Mouse (Mus musculus): Measurements from ENCODE around the gene Phf5a. TPM values are rescaled to one million over a fixed set of nuclear protein-coding genes. Genes with fewer than 3 reads are reported as not detected.
A peak's percentile ranks its signal among the peaks of the same experiment; 100 is the strongest.

The Phf5a gene
- polyA plus RNA-seq, 2 experiments = 72.6 to 120 TPM

DNA sequence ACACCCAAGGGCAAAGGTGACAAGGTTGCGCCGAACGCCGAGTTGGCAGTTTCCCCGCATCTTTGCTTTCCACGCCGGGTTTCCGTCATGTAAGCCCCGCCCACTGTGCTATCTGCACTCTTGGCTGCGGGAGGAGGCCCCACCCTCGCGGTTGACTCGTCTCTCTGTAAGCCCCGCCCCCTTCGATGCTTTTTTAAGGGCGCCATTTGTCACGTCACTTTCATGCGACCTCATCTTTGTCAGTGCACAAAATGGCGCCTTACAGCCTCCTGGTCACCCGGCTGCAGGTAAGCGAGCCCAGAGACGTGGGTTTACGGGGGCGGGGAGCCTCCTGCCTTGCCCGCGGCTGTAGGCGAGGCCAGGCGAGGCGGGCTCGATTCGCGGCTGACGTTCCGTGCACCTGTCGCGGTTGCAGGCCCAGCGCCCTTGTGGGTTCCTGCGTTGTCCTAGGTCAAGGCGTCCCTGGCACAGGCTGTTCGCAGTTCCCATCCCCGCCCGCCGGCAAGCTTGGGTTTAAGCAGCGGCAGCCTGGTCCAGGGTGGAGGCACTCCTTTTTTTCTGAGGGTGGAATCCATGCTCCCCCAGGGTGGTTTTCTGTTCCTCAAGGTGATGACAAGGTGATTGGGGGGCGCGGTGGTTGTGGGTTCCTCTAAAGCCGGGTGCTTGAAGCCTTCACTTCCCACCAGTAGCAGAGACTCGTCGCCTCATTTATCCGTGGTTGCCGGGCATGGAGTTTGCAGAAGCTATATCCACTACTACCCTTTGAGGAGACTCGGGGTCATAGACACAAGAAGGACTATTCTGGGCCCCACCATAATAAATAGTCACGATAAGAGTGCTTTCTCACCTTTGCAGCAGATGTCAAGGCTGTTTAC, 788 bp upstream of the Phf5a start, which contains the start of gene Aco2:
Gene Aco2 (plus strand): TSS at position 48 of the 875 bp plus-strand sequence.
- Histone ChIP-seq H3K36me3 (replicated peaks; ENCODE audit: control insufficient read depth, insufficient read depth, low read depth) (peaks cover 33% of the 10 kb centered on the region), H3K9me3 (ENCODE audit: control insufficient read depth, low read length) (no peaks in the 10 kb centered on the region), H3K27me3 (ENCODE audit: control insufficient read depth, insufficient read depth, low read length) (no peaks in the 10 kb centered on the region), H3K4me3 (ENCODE audit: insufficient read depth in 1 of 2, low read depth in 2 of 2, low read length in 2 of 2) (peak within 1 kb of the TSS; percentile 75 to 80), H3K27ac (peak within 1 kb of the TSS; percentile 95), H3K4me1 (replicated peaks; ENCODE audit: control insufficient read depth in 2 of 2, insufficient read depth in 2 of 2, low read length in 1 of 2) (peaks cover 17 to 20% of the 10 kb centered on the region in 2 experiments), H3K4me2 (ENCODE audit: low read depth) (peak within 1 kb of the TSS; percentile 84), H3K9ac (replicated peaks) (peak within 1 kb of the TSS; percentile 75)
- DNase-seq (ENCODE audit: low read depth in 3 of 3, low spot score in 3 of 3) (peak; percentile 98 to 99 (median 98)), ATAC-seq (ENCODE audit: insufficient read depth) (peak; percentile 83)
- TF ChIP-seq CTCF (IDR thresholded peaks at IDR 0.05; ENCODE audit: low read depth) (no peak), EP300 (IDR thresholded peaks at IDR 0.05; ENCODE audit: low read depth) (no peak)
- WGBS (ENCODE audit: insufficient replicate concordance) = under 1% methylated on average over 53 of the region's 53 CpGs

DNA sequence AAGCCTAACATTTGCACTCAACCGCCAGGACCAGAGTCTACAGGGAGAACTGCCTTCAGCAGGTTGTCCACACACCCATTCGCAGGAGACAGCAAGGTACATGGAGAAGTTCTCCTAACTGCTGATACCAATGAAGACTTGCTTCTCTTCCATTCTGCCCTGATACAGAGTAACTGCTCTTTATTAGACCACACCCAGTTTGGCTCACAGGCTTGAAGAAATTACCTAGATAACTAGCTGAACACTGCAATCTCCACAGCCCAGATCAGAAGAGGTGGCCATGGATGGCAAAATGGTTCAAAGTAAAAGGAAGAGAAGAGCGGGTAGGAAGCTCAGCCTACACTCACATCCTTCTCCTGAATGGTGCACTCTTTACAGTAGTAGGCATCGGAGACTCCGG, 1.7 kb downstream of the Phf5a start:
- WGBS (ENCODE audit: insufficient replicate concordance) = 68% methylated on average over 5 of the region's 5 CpGs
- DNase-seq (ENCODE audit: low read depth in 3 of 3, low spot score in 3 of 3) (peak in 2 of 3 experiments; percentile 53 to 58), ATAC-seq (ENCODE audit: insufficient read depth) (peak; percentile 22; the same call in 1 of the 2 replicates)
- no peaks in the 10 kb centered on the region for H3K27me3 ChIP-seq (ENCODE audit: control insufficient read depth, insufficient read depth, low read length)
- peaks cover 17 to 20% of the 10 kb centered on the region in 2 experiments for H3K4me1 ChIP-seq (replicated peaks; ENCODE audit: control insufficient read depth in 2 of 2, insufficient read depth in 2 of 2, low read length in 1 of 2)
- H3K9me3 ChIP-seq (ENCODE audit: control insufficient read depth, low read length) = no peaks in the 10 kb centered on the region
- TF ChIP-seq EP300 (IDR thresholded peaks at IDR 0.05; ENCODE audit: low read depth) = peak; percentile 66
- TF ChIP-seq CTCF (IDR thresholded peaks at IDR 0.05; ENCODE audit: low read depth) = no peak
- peak overlapping the region; percentile 23 for H3K9ac ChIP-seq (replicated peaks)
- peaks cover 58% of the 10 kb centered on the region for H3K36me3 ChIP-seq (replicated peaks; ENCODE audit: control insufficient read depth, insufficient read depth, low read depth)
- peak overlapping the region; percentile 16 for H3K27ac ChIP-seq
- peak overlapping the region; percentile 7 to 17; a peak in 2 of 4 replicates for H3K4me3 ChIP-seq (ENCODE audit: insufficient read depth in 1 of 2, low read depth in 2 of 2, low read length in 2 of 2)
- H3K4me2 ChIP-seq (ENCODE audit: low read depth) = peak overlapping the region; percentile 83

DNA sequence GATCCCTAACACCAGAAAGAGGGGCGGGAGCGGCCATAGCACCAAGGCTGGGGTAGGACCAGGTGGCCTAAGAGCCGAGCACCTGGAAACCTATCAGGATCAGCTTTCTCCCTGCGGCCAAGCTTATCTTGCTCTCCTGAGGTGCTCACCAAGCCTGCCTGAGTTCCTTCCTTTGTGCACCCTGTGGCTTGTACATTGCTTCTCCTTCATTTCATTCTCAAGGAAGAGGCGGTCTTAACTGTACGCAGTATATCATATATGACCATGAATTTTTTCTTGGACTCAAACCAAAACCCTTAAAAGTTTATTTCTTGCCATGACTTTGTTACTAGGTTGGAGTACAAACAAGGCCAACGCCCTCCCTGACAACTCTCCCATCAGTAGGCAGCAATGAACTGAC, 7.5 kb downstream of the Phf5a start:
- Histone ChIP-seq H3K9ac (replicated peaks) (no peak overlapping the region), H3K27me3 (ENCODE audit: control insufficient read depth, insufficient read depth, low read length) (no peaks in the 10 kb centered on the region), H3K36me3 (replicated peaks; ENCODE audit: control insufficient read depth, insufficient read depth, low read depth) (peaks cover 48% of the 10 kb centered on the region), H3K4me3 (ENCODE audit: insufficient read depth in 1 of 2, low read depth in 2 of 2, low read length in 2 of 2) (no peak overlapping the region), H3K9me3 (ENCODE audit: control insufficient read depth, low read length) (no peaks in the 10 kb centered on the region), H3K27ac (no peak overlapping the region), H3K4me1 (replicated peaks; ENCODE audit: control insufficient read depth in 2 of 2, insufficient read depth in 2 of 2, low read length in 1 of 2) (peaks cover 5 to 7% of the 10 kb centered on the region in 2 experiments), H3K4me2 (ENCODE audit: low read depth) (no peak overlapping the region)
- DNase-seq (ENCODE audit: low read depth in 3 of 3, low spot score in 3 of 3) (no peak), ATAC-seq (ENCODE audit: insufficient read depth) (no peak)
- no peak for TF ChIP-seq EP300 (IDR thresholded peaks at IDR 0.05; ENCODE audit: low read depth)
- TF ChIP-seq CTCF (IDR thresholded peaks at IDR 0.05; ENCODE audit: low read depth) = no peak
- 81% methylated on average over 7 of the region's 7 CpGs for WGBS (ENCODE audit: insufficient replicate concordance)

DNA sequence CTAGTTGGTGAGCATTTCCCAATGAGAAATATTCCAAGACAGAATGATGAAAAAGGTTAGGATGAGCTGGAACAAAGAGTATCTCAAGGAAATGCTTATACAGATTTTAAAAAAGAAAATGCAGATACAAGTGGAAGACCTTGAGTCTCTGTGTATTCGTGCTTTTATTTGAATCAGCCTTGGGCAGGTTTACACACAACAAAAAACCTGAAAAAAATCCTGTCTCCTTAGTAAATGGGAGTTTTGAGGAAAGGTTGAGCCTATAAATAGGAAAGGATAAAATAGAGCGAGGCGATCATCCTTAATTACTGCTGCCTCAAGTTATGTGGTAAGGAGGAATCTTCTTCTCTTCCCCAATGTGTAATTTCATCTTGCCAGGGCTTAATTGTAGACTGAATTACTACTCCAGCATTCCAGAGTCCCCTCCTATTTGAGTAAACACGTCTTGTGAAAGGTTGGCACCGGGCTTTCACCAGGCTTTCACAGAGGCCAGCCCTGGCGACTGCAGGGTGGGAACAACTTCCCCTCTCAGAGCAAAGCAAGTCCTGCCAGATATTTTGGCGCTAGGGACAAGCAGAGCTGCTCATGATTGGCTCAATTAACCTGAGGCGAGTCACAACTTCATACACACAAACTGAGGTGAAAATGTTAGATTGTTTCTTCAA, 11.1 kb downstream of the Phf5a start:
- TF ChIP-seq CTCF (IDR thresholded peaks at IDR 0.05; ENCODE audit: low read depth) = no peak
- no peak for TF ChIP-seq EP300 (IDR thresholded peaks at IDR 0.05; ENCODE audit: low read depth)
- Histone ChIP-seq H3K9ac (replicated peaks) (0 out of 2 replicates have a peak overlapping the region, but pooled peaks have one; percentile 28), H3K9me3 (ENCODE audit: control insufficient read depth, low read length) (no peaks in the 10 kb centered on the region), H3K27me3 (ENCODE audit: control insufficient read depth, insufficient read depth, low read length) (no peaks in the 10 kb centered on the region), H3K4me2 (ENCODE audit: low read depth) (peak overlapping the region; percentile 71), H3K4me3 (ENCODE audit: insufficient read depth in 1 of 2, low read depth in 2 of 2, low read length in 2 of 2) (peak overlapping the region in 1 of 2 experiments; percentile 89; a peak in 2 of 4 replicates), H3K27ac (peak overlapping the region; percentile 57), H3K36me3 (replicated peaks; ENCODE audit: control insufficient read depth, insufficient read depth, low read depth) (peaks cover 12% of the 10 kb centered on the region), H3K4me1 (replicated peaks; ENCODE audit: control insufficient read depth in 2 of 2, insufficient read depth in 2 of 2, low read length in 1 of 2) (peaks cover 10 to 12% of the 10 kb centered on the region in 2 experiments)
- 31% methylated on average over 8 of the region's 8 CpGs for WGBS (ENCODE audit: insufficient replicate concordance)
- DNase-seq (ENCODE audit: low read depth in 3 of 3, low spot score in 3 of 3) (no peak), ATAC-seq (ENCODE audit: insufficient read depth) (no peak)
